Mouse (Mus musculus): Measurements from ENCODE around the gene Abhd8. TPM values are rescaled to one million over a fixed set of nuclear protein-coding genes. Genes with fewer than 3 reads are reported as not detected.

Gene Abhd8
- polyA plus RNA-seq (2015; fragmentation: Nextera tagmentation; extraction: Ambion mirVana) = 41.9 and 46.6 TPM in 2 replicates

GRCm38 (mm10) chr8:71463188-71464033 lies at the start of gene Abhd8:
Abhd8 (minus strand) TSS chr8:71463655.
- Histone ChIP-seq H3K4me3 (ENCODE audit: low read length) (peak within 1 kb of the TSS; percentile 82), H3K4me1 (ENCODE audit: insufficient read depth, low read length) (peaks cover 25% of the 10 kb centered on the region), H3K9me3 (ENCODE audit: low read length) (no peaks in the 10 kb centered on the region), H3K27me3 (ENCODE audit: insufficient read depth, low read length) (no peaks in the 10 kb centered on the region), H3K4me2 (replicated peaks; ENCODE audit: low read depth, low read length) (peak within 1 kb of the TSS; percentile 83), H3K9ac (replicated peaks; ENCODE audit: low read length) (peak within 1 kb of the TSS; percentile 82), H3K27ac (ENCODE audit: low read length) (peak within 1 kb of the TSS; percentile 89), H3K36me3 (ENCODE audit: insufficient read depth, low read length) (peaks cover 13% of the 10 kb centered on the region; the same call in 1 of the 2 replicates)
- WGBS = under 1% methylated on average over 55 of the region's 55 CpGs
- peak; percentile 83 for ATAC-seq (ENCODE audit: low FRiP score, low TSS enrichment)

- ATAC-seq (ENCODE audit: low FRiP score, low TSS enrichment) = peak; percentile 71
- Histone ChIP-seq H3K4me1 (ENCODE audit: insufficient read depth, low read length) (peaks cover 7% of the 10 kb centered on the region), H3K27ac (ENCODE audit: low read length) (peak within 1 kb of the TSS; percentile 24; the same call in 1 of the 2 replicates), H3K9ac (replicated peaks; ENCODE audit: low read length) (peak within 1 kb of the TSS; percentile 39), H3K27me3 (ENCODE audit: insufficient read depth, low read length) (peaks cover 30% of the 10 kb centered on the region), H3K9me3 (ENCODE audit: low read length) (no peaks in the 10 kb centered on the region), H3K4me2 (replicated peaks; ENCODE audit: low read depth, low read length) (peak within 1 kb of the TSS; percentile 89), H3K4me3 (ENCODE audit: low read length) (peak within 1 kb of the TSS; percentile 38), H3K36me3 (ENCODE audit: insufficient read depth, low read length) (no peaks in the 10 kb centered on the region)
- WGBS = 33% methylated on average over 13 of the region's 14 CpGs
Measured at GRCm38 (mm10) chr8:71511644-71512043, 48.2 kb upstream of the Abhd8 start, which contains the start of gene Plvap. Plvap (minus strand) TSS chr8:71511752.

- Histone ChIP-seq H3K9ac (replicated peaks; ENCODE audit: low read length) (0 out of 2 replicates have a peak overlapping the region, but pooled peaks have one; percentile 26), H3K27ac (ENCODE audit: low read length) (no peak overlapping the region), H3K4me2 (replicated peaks; ENCODE audit: low read depth, low read length) (peak overlapping the region; percentile 89), H3K36me3 (ENCODE audit: insufficient read depth, low read length) (no peaks in the 10 kb centered on the region), H3K27me3 (ENCODE audit: insufficient read depth, low read length) (peaks cover 41% of the 10 kb centered on the region), H3K4me3 (ENCODE audit: low read length) (peak overlapping the region; percentile 38), H3K4me1 (ENCODE audit: insufficient read depth, low read length) (peaks cover 6% of the 10 kb centered on the region), H3K9me3 (ENCODE audit: low read length) (no peaks in the 10 kb centered on the region)
- no peak for ATAC-seq (ENCODE audit: low FRiP score, low TSS enrichment)
- 76% methylated on average over 2 of the region's 2 CpGs for WGBS
Measured at GRCm38 (mm10) chr8:71509316-71509715, 45.9 kb upstream of the Abhd8 start.

- H3K27ac ChIP-seq (ENCODE audit: low read length) = no peak overlapping the region
- H3K4me2 ChIP-seq (replicated peaks; ENCODE audit: low read depth, low read length) = peak overlapping the region; percentile 89
- H3K9ac ChIP-seq (replicated peaks; ENCODE audit: low read length) = peak overlapping the region; percentile 67
- under 1% methylated on average over 61 of the region's 61 CpGs for WGBS
- no peaks in the 10 kb centered on the region for H3K9me3 ChIP-seq (ENCODE audit: low read length)
- peak overlapping the region; percentile 56 for H3K4me3 ChIP-seq (ENCODE audit: low read length)
- ATAC-seq (ENCODE audit: low FRiP score, low TSS enrichment) = peak; percentile 72; the same call in 1 of the 2 replicates
- no peaks in the 10 kb centered on the region for H3K36me3 ChIP-seq (ENCODE audit: insufficient read depth, low read length)
- H3K27me3 ChIP-seq (ENCODE audit: insufficient read depth, low read length) = peaks cover 41% of the 10 kb centered on the region
- peaks cover 6% of the 10 kb centered on the region for H3K4me1 ChIP-seq (ENCODE audit: insufficient read depth, low read length)
Measured at GRCm38 (mm10) chr8:71507589-71508104, 44.2 kb upstream of the Abhd8 start.

GRCm38 (mm10) chr8:71505979-71506378 lies 42.5 kb upstream of the Abhd8 start:
- Histone ChIP-seq H3K4me3 (ENCODE audit: low read length) (no peak overlapping the region), H3K9ac (replicated peaks; ENCODE audit: low read length) (no peak overlapping the region), H3K4me1 (ENCODE audit: insufficient read depth, low read length) (peaks cover 6% of the 10 kb centered on the region), H3K27me3 (ENCODE audit: insufficient read depth, low read length) (peaks cover 41% of the 10 kb centered on the region), H3K9me3 (ENCODE audit: low read length) (no peaks in the 10 kb centered on the region), H3K36me3 (ENCODE audit: insufficient read depth, low read length) (no peaks in the 10 kb centered on the region), H3K27ac (ENCODE audit: low read length) (no peak overlapping the region), H3K4me2 (replicated peaks; ENCODE audit: low read depth, low read length) (no peak overlapping the region)
- WGBS = 77% methylated on average over 4 of the region's 4 CpGs
- no peak for ATAC-seq (ENCODE audit: low FRiP score, low TSS enrichment)

- Histone ChIP-seq H3K4me3 (ENCODE audit: low read length) (no peak overlapping the region), H3K27ac (ENCODE audit: low read length) (no peak overlapping the region), H3K27me3 (ENCODE audit: insufficient read depth, low read length) (peaks cover 41% of the 10 kb centered on the region), H3K4me2 (replicated peaks; ENCODE audit: low read depth, low read length) (no peak overlapping the region), H3K9ac (replicated peaks; ENCODE audit: low read length) (no peak overlapping the region), H3K9me3 (ENCODE audit: low read length) (no peaks in the 10 kb centered on the region), H3K36me3 (ENCODE audit: insufficient read depth, low read length) (no peaks in the 10 kb centered on the region), H3K4me1 (ENCODE audit: insufficient read depth, low read length) (peaks cover 6% of the 10 kb centered on the region)
- WGBS = 94% methylated on average over 4 of the region's 4 CpGs
- no peak for ATAC-seq (ENCODE audit: low FRiP score, low TSS enrichment)
Measured at GRCm38 (mm10) chr8:71505326-71505725, 41.9 kb upstream of the Abhd8 start.

- no peak overlapping the region for H3K27ac ChIP-seq (ENCODE audit: low read length)
- WGBS = 82% methylated on average over 4 of the region's 4 CpGs
Measured at GRCm38 (mm10) chr8:71504349-71504748, 40.9 kb upstream of the Abhd8 start.

GRCm38 (mm10) chr8:71498816-71499690 lies 35.6 kb upstream of the Abhd8 start:
- Histone ChIP-seq H3K27me3 (ENCODE audit: insufficient read depth, low read length) (no peaks in the 10 kb centered on the region), H3K4me1 (ENCODE audit: insufficient read depth, low read length) (peaks cover 50% of the 10 kb centered on the region), H3K9me3 (ENCODE audit: low read length) (no peaks in the 10 kb centered on the region), H3K27ac (ENCODE audit: low read length) (peak overlapping the region; percentile 91), H3K4me3 (ENCODE audit: low read length) (no peak overlapping the region), H3K36me3 (ENCODE audit: insufficient read depth, low read length) (peaks cover 2% of the 10 kb centered on the region; the same call in 1 of the 2 replicates), H3K9ac (replicated peaks; ENCODE audit: low read length) (peak overlapping the region; percentile 42), H3K4me2 (replicated peaks; ENCODE audit: low read depth, low read length) (peak overlapping the region; percentile 17; the same call in 1 of the 2 replicates)
- 16% methylated on average over 16 of the region's 16 CpGs for WGBS
- ATAC-seq (ENCODE audit: low FRiP score, low TSS enrichment) = peak; percentile 43

More at GRCm38 (mm10) chr8:71504349-71504748, 40.9 kb upstream of the Abhd8 start:
- H3K4me1 ChIP-seq (ENCODE audit: insufficient read depth, low read length) = peaks cover 12% of the 10 kb centered on the region
- H3K9me3 ChIP-seq (ENCODE audit: low read length) = no peaks in the 10 kb centered on the region
- H3K27me3 ChIP-seq (ENCODE audit: insufficient read depth, low read length) = peaks cover 35% of the 10 kb centered on the region
- no peak overlapping the region for H3K4me3 ChIP-seq (ENCODE audit: low read length)
- no peaks in the 10 kb centered on the region for H3K36me3 ChIP-seq (ENCODE audit: insufficient read depth, low read length)
- no peak overlapping the region for H3K4me2 ChIP-seq (replicated peaks; ENCODE audit: low read depth, low read length)
- H3K9ac ChIP-seq (replicated peaks; ENCODE audit: low read length) = no peak overlapping the region
- ATAC-seq (ENCODE audit: low FRiP score, low TSS enrichment) = no peak

GRCm38 (mm10) chr8:71497881-71498501 lies 34.5 kb upstream of the Abhd8 start:
- H3K4me1 ChIP-seq (ENCODE audit: insufficient read depth, low read length) = peaks cover 50% of the 10 kb centered on the region
- peak overlapping the region; percentile 42 for H3K9ac ChIP-seq (replicated peaks; ENCODE audit: low read length)
- H3K9me3 ChIP-seq (ENCODE audit: low read length) = no peaks in the 10 kb centered on the region
- no peak overlapping the region for H3K4me3 ChIP-seq (ENCODE audit: low read length)
- H3K27me3 ChIP-seq (ENCODE audit: insufficient read depth, low read length) = no peaks in the 10 kb centered on the region
- 9% methylated on average over 15 of the region's 15 CpGs for WGBS
- peak overlapping the region; percentile 17 for H3K4me2 ChIP-seq (replicated peaks; ENCODE audit: low read depth, low read length)
- ATAC-seq (ENCODE audit: low FRiP score, low TSS enrichment) = peak; percentile 39; the same call in 1 of the 2 replicates
- H3K36me3 ChIP-seq (ENCODE audit: insufficient read depth, low read length) = peaks cover 9% of the 10 kb centered on the region
- peak overlapping the region; percentile 91 for H3K27ac ChIP-seq (ENCODE audit: low read length)
